Mouse (Mus musculus): ENCODE results near the gene Vars.
A peak's percentile ranks its signal among the peaks of the same experiment; 100 is the strongest.
"Not testable (repeated sequence)": the region's sequence is repeated elsewhere in the genome, so short reads cannot be mapped to it uniquely, and the experiment has no call there.

The Vars gene

GRCm38 (mm10) chr17:35003022-35003838 lies 2.4 kb downstream of the Vars start:
- DNase-seq (ENCODE audit: low read depth, low spot score): no peak

DNA sequence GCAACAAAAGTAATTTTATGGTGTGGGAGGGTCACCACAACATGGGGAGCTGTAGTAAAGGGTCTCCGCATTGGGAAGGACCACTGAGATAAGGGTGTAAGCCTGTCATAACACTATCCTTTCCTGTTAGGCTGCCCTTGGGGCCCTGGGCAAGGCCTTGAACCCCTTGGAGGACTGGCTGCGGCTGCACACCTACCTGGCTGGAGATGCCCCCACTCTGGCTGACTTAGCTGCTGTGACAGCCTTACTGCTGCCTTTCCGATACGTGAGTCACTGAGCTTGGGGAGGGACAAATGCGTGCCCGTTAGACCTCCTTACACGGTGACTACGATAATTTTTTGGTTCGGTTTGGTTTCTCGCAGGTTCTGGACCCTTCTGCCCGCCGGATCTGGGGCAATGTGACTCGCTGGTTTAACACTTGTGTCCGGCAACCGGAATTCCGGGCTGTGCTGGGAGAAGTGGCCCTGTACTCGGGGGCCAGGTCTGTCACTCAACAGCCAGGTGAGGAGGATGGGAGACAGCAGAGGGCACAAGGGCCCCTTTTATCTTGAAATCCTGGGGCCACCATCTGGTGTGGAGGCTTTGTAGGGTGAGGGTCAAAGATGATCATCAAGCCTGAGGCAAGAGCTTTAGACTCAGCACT lies 3.4 kb downstream of the Vars start:
- no peak for DNase-seq (ENCODE audit: low read depth, low spot score)

- DNase-seq (ENCODE audit: low read depth, low spot score): no peak
Observed at GRCm38 (mm10) chr17:35005158-35005557, 4.4 kb downstream of the Vars start.

DNA sequence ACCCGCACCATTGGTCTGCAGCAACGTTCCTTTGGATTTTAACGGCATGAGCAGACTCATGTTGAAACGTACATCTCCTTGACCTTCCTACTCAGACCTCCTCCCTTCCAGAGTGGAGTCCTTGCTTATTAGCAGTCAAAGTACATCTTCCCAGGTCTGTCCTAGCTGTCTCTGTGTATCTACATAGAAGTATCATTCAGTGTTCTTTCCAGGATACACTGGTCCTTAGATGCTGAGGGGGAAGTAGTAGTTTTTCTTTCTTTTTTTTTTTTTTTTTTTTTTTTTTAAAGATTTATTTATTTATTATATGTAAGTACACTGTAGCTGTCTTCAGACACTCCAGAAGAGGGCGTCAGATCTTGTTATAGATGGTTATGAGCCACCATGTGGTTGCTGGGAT lies 5.1 kb downstream of the Vars start:
- DNase-seq (ENCODE audit: low read depth, low spot score): not testable (repeated sequence)

- no peak for DNase-seq (ENCODE audit: low read depth, low spot score)
Observed at GRCm38 (mm10) chr17:35007387-35007991, 6.7 kb downstream of the Vars start.

DNA sequence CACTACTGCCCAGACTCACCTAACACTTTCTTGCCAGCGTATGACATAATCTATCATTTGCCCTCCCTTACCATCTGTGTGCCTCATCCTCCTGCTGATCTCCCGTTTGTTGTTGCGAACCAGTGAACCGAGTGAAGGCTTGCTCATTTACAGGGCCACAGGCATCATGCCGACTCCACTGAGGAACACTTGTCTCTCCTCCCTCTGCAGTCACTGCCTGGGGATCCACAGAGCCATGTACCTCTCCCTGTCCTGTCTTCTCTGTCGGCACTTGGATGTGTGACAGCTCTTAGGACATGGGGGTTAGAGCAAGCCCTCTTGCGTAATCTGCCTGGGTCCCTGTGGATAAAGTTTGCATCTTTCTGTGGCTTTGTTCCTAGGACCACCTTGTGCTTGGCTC lies 8.8 kb downstream of the Vars start:
- peak; percentile 94 for DNase-seq (ENCODE audit: low read depth, low spot score)

DNA sequence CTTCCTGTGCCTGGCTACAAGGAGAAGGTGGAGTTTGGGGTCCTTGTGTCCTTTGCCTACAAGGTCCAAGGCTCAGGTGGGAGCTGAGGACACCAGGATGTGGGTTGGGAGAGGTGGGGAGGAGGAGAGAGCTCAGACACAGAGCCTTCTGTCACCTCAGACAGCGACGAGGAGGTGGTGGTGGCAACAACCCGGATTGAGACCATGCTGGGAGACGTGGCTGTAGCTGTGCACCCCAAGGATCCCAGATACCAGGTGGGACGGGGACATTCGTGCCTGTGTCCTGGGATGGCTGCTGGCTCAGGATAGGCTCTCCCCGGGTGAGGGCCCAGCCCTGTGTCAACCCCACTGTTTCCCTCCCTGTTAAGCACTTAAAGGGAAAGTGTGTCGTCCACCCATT lies 10.7 kb downstream of the Vars start:
- no peak for DNase-seq (ENCODE audit: low read depth, low spot score)

DNA sequence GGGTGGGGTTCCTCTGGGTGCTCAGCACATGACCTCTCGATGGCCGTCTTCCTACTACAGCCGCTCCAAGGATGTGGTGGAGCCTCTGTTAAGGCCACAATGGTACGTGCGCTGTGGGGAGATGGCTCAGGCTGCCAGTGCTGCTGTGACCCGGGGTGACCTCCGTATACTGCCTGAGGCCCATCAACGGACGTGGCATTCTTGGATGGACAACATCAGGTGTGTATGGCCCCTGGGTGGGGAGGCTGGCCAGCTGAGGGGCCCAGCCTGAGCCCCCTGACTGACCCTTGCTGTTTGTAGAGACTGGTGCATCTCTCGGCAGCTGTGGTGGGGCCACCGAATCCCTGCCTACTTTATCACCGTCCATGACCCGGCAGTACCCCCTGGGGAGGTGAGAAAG lies 11.6 kb downstream of the Vars start:
- DNase-seq (ENCODE audit: low read depth, low spot score): no peak

GRCm38 (mm10) chr17:35013221-35013620 lies 12.4 kb downstream of the Vars start:
- no peak for DNase-seq (ENCODE audit: low read depth, low spot score)

GRCm38 (mm10) chr17:35015296-35015695 lies 14.5 kb downstream of the Vars start:
- no peak for DNase-seq (ENCODE audit: low read depth, low spot score)

- DNase-seq (ENCODE audit: low read depth, low spot score): peak; percentile 80
Observed at GRCm38 (mm10) chr17:35016376-35016775, 15.6 kb downstream of the Vars start, which contains the start of gene Vwa7. Gene Vwa7 (plus strand): TSS chr17:35016579.

- DNase-seq (ENCODE audit: low read depth, low spot score): no peak
Observed at GRCm38 (mm10) chr17:35016791-35017705, 16.3 kb downstream of the Vars start.

DNA sequence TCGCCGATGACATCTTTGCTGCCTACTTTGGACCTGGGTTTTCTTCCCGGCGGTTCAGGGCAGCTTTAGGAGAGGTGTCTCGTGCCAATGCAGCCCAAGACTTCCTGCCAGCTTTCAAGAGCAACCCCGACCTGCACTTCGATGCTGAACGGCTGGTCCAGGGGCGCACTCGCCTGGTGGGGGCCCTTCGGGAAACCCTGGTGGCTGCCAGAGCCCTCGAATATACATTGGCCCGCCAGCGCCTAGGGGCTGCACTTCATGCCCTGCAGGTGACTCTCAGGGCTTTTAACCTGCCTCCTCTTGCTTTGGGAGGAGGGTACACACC lies 16.9 kb downstream of the Vars start:
- no peak for DNase-seq (ENCODE audit: low read depth, low spot score)

- DNase-seq (ENCODE audit: low read depth, low spot score): no peak
Observed at GRCm38 (mm10) chr17:35018171-35018570, 17.4 kb downstream of the Vars start.

GRCm38 (mm10) chr17:35019894-35020293 lies 19.1 kb downstream of the Vars start:
- DNase-seq (ENCODE audit: low read depth, low spot score): no peak

DNA sequence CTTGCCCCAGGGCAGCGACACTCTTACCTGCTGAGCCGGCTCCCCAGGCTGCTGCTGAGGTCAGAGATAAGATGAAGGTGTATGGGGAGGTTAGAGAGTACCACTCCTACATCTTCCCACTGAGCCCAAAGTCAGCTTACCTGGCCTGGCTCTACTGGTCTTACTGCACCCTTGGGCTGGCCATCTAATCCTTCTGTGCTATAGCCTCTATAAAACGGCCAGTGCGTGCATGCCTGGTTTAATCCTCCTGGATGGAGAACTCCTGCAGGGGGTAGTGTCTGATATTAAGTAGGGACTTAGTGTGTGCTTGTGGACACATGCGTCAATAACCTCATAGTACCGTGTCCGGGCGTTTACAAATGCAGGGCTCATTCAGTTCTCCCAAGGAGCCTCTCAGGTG lies 19.8 kb downstream of the Vars start:
- no peak for DNase-seq (ENCODE audit: low read depth, low spot score)

DNA sequence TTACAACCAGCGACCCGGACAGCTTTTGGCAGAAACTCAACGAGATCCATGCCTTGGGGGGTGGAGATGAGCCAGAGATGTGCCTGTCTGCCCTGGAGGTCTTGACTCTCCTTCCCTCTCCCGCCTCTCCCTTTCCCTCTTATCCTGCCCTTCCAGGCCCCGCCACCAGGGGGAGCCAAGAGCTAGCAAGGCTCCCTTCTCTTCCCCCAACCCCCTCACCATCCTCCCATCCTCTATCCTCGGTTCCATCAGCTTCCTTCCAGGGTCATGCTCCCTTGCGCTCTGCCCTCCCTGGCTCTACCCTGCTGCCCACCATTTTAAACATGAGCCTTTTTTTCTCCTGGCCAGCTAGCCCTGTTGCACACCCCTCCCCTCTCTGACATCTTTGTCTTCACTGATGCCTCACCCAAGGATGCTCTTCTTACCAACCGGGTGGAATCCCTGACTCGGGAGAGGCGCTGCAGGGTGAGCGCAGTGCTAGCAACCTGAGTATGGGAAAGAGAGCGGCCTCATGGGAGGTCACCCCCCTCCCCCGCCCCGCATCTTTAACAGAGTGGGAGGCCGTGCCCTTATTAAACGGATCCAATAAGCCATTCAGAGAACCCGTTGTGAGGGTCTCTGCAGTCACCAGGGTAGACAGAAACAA lies 20.5 kb downstream of the Vars start:
- peak; percentile 84 for DNase-seq (ENCODE audit: low read depth, low spot score)

GRCm38 (mm10) chr17:35021842-35022477 lies 21.2 kb downstream of the Vars start:
- no peak for DNase-seq (ENCODE audit: low read depth, low spot score)

- no peak for DNase-seq (ENCODE audit: low read depth, low spot score)
Observed at GRCm38 (mm10) chr17:35022541-35023060, 21.8 kb downstream of the Vars start.

- DNase-seq (ENCODE audit: low read depth, low spot score): no peak
Observed at GRCm38 (mm10) chr17:35023221-35023620, 22.4 kb downstream of the Vars start.

GRCm38 (mm10) chr17:35023756-35024155 lies 23.0 kb downstream of the Vars start:
- DNase-seq (ENCODE audit: low read depth, low spot score): no peak

Data from brain, adult 2 months (tissue).